Mouse (Mus musculus): ENCODE data around the gene Fat1. TPM values are rescaled to one million over a fixed set of nuclear protein-coding genes. Genes with fewer than 3 reads are reported as not detected.
"Not testable (repeated sequence)": the region's sequence is repeated elsewhere in the genome, so short reads cannot be mapped to it uniquely, and the experiment has no call there.

Fat1 gene
- polyA plus RNA-seq, 1 experiment, result not detected

DNA sequence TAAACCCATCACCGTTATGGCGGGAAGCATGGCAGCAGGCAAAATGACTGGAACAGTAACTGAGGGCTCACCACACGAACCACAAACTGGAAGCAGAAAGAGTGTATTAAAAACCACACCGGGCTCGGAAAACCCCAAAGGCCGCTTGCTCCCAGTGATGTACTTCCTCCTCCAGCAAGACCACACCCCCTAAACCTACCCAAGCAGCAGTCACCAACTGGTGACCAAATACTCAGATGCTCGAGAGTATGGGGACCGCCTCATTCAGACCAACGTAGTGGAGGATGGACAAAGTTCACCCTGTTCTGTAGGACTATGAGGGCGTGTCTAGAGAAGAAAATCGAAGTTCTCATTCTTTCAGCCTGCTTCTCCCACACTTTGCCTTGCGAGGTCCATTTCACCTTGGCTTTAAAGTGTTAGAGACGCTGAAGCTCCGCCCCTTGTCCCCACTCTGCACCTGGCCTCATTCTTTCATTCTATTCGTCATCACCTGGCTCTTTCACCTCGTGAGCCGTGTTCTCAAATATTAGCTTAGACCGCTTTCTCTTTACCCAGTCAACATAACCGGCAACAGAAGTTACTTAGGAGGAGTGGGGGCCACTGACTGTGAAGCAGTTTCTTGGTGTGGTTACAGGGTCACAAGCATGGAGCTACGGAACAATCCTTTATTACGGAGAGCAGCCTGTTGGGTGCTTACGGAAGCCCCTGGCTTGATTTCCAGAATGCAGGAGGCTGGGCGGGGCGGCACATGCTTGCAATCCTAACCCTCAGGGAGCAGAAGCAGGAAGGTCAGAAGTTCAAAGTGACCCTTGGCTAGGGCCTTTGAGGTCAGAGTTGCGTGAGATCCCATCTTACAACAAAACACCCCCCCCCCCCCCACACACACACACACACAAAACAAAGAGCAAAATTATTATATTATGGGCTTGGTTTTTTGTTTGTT lies 128.0 kb downstream of the Fat1 start:
- H3K4me1 ChIP-seq (ENCODE audit: control insufficient read depth, insufficient read depth, low read length), result no peaks in the 10 kb centered on the region
- no peak overlapping the region for H3K27ac ChIP-seq (ENCODE audit: insufficient read depth, low read depth, low read length)
- no peak for TF ChIP-seq CTCF (IDR thresholded peaks at IDR 0.05; ENCODE audit: insufficient read depth, low read depth, low read length)
- TF ChIP-seq POLR2A (IDR thresholded peaks at IDR 0.05; ENCODE audit: insufficient read depth, low read depth, low read length), result no peak
- no peak overlapping the region for H3K4me3 ChIP-seq (ENCODE audit: insufficient read depth, low read depth, low read length)
- WGBS, result 88% methylated on average over 25 of the region's 25 CpGs

DNA sequence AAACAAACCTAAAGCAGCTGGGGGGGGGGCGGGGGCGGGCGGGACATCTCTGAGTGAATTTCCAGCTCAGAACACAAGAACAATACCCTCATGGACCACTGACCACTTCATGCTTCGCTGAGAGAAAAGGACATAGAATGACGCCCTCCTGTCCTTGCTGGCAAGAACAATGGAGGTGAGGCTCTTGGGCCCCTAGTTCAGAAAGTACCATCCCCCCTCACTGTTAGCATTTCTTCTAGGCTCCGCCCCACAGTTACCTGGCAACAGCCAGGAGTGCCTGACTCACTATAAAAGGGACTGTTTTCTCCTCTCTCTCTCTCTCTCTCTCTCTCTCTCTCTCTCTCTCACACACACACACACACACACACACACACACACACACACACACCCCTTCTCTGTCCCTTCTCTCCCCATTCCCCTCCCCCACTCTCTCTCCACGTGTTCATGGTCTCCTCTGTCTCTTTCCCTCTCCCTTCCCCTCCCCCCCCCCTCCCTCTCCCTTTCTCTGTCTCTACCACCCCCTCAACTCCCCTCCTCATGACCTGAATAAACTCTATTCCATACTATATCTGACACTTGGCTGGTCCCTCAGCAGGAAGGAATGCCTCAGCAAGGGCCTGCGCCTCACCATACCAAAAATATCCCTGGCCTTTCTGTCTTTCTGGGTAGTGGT lies 129.1 kb downstream of the Fat1 start:
- TF ChIP-seq POLR2A (IDR thresholded peaks at IDR 0.05; ENCODE audit: insufficient read depth, low read depth, low read length) (no peak), CTCF (IDR thresholded peaks at IDR 0.05; ENCODE audit: insufficient read depth, low read depth, low read length) (no peak)
- no peak overlapping the region for H3K4me3 ChIP-seq (ENCODE audit: insufficient read depth, low read depth, low read length)
- H3K4me1 ChIP-seq (ENCODE audit: control insufficient read depth, insufficient read depth, low read length), result no peaks in the 10 kb centered on the region
- H3K27ac ChIP-seq (ENCODE audit: insufficient read depth, low read depth, low read length), result no peak overlapping the region
- WGBS, result 24% methylated on average over 8 of the region's 8 CpGs

DNA sequence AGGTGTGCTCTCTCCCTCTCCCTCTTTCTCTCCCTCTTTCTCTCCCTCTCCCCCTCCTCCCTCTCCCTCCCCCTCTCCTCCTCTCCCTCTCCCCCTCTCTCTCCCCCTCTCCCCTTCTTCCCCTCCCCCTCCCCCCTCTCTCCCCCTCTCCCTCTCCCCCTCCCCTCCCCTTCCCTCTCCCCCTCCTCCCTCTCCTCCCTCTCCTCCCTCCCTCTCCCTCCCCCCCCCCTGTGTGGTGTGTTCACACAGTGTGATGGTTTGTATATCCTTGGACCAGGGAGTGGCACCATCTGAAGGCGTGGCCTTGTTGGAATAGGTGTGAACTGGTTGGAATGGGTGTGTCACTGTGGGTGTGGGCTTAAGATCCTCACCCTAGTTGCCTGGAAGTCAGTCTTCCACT lies 130.1 kb downstream of the Fat1 start:
- WGBS, result 100% methylated on average over 1 of the region's 1 CpGs
- not testable (repeated sequence) for H3K4me1 ChIP-seq (ENCODE audit: control insufficient read depth, insufficient read depth, low read length); H3K27ac ChIP-seq (ENCODE audit: insufficient read depth, low read depth, low read length); H3K4me3 ChIP-seq (ENCODE audit: insufficient read depth, low read depth, low read length)

DNA sequence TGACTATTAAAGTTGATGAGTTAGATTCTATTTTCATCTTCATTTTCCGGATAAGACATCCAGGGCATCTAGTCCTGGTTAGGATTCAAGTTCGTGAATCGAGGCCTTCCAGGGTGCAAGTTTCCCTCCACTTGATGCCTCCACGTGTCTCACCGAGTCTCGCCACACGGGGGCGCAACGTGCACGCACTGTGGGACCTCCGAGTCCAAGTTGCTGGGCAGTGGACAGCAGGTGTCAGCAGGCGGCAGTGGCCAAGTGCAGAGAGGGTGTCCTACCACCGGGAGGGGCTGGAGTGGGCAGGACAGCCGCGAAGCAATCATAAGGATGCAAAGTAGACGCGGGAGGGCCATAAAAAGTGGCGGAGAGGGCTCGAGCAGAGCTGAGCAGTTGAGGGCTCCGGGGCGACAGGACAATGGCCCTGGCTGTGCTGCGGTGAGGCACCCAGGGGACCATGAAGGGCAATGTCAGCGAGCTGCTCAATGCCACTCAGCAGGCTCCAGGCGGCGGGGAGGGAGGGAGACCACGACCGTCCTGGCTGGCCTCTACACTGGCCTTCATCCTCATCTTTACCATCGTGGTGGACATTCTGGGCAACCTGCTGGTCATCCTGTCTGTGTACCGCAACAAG lies 133.6 kb downstream of the Fat1 start, which contains the start of gene Mtnr1a:
Gene Mtnr1a (plus strand): TSS at position 379 of the 628 bp plus-strand sequence.
- no peak within 1 kb of the TSS for H3K27ac ChIP-seq (ENCODE audit: insufficient read depth, low read depth, low read length)
- WGBS, result 6% methylated on average over 29 of the region's 29 CpGs
- H3K4me3 ChIP-seq (ENCODE audit: insufficient read depth, low read depth, low read length), result peak within 1 kb of the TSS; percentile 31
- no peaks in the 10 kb centered on the region for H3K4me1 ChIP-seq (ENCODE audit: control insufficient read depth, insufficient read depth, low read length)
- TF ChIP-seq CTCF (IDR thresholded peaks at IDR 0.05; ENCODE audit: insufficient read depth, low read depth, low read length) (peak; percentile 96), POLR2A (IDR thresholded peaks at IDR 0.05; ENCODE audit: insufficient read depth, low read depth, low read length) (no peak)

DNA sequence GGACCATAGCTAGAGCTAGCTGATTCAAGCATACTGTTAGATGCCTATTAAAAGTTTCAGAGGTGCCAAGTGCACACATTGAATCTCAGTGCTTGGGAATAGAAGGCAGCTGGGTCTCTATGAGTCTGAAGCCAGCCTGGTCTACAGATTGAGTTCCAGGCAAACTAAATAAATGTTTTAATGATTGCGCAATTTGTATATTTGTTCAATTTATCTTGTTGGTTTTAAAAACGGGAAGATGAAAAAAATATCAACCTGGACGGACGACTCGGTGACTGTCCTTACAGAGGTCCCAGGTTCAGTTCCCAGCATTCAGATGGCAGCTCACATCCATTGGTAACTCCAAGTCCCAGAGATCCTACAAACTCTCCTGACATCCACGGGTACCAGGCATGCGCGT lies 135.7 kb downstream of the Fat1 start:
- TF ChIP-seq CTCF (IDR thresholded peaks at IDR 0.05; ENCODE audit: insufficient read depth, low read depth, low read length) (no peak), POLR2A (IDR thresholded peaks at IDR 0.05; ENCODE audit: insufficient read depth, low read depth, low read length) (no peak)
- WGBS, result 93% methylated on average over 8 of the region's 8 CpGs
- no peak overlapping the region for H3K4me3 ChIP-seq (ENCODE audit: insufficient read depth, low read depth, low read length)
- no peaks in the 10 kb centered on the region for H3K4me1 ChIP-seq (ENCODE audit: control insufficient read depth, insufficient read depth, low read length)
- H3K27ac ChIP-seq (ENCODE audit: insufficient read depth, low read depth, low read length), result no peak overlapping the region

DNA sequence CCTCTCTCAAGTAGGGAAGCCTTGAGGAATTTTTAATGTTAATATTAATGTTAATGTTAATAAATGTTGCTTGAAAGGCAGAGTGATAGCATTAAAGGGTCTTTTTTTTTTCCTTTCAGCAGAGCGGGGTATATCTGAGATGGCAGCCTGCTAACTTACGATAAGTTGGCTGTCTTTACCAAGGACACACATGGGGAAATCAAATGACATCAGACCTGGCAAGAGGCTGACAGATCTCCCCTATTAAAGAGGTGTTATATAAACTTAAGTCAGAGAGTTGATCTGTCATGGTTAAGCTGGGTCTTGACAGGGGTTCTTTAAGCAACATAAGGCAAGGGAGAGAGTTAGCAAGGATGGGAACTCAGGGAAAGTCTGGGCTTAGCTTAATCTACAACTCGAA lies 145.6 kb downstream of the Fat1 start:
- Histone ChIP-seq H3K4me1 (ENCODE audit: control insufficient read depth, insufficient read depth, low read length) (no peaks in the 10 kb centered on the region), H3K4me3 (ENCODE audit: insufficient read depth, low read depth, low read length) (no peak overlapping the region), H3K27ac (ENCODE audit: insufficient read depth, low read depth, low read length) (no peak overlapping the region)
- TF ChIP-seq CTCF (IDR thresholded peaks at IDR 0.05; ENCODE audit: insufficient read depth, low read depth, low read length) (no peak), POLR2A (IDR thresholded peaks at IDR 0.05; ENCODE audit: insufficient read depth, low read depth, low read length) (no peak)
- 90% methylated on average over 3 of the region's 3 CpGs for WGBS

DNA sequence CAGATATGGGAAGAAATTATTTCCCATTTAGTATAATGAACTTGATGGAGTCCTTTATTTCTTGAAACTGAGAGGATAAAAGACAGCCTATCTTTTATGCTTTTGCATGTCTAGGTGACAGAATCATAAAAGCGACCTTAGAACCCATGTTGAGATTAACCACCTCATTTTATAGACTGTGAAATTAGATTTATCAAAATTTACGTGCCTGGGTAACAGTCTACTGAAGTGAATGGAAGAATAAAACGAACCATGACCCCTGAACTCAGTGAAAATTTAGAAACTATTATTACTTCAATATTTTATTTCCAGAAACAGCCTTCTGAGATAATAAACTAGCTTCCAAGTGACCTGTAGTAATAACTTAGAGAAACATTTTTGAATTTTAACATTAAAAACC lies 158.4 kb downstream of the Fat1 start:
- Histone ChIP-seq H3K4me3 (ENCODE audit: insufficient read depth, low read depth, low read length) (no peak overlapping the region), H3K4me1 (ENCODE audit: control insufficient read depth, insufficient read depth, low read length) (no peaks in the 10 kb centered on the region), H3K27ac (ENCODE audit: insufficient read depth, low read depth, low read length) (no peak overlapping the region)
- TF ChIP-seq POLR2A (IDR thresholded peaks at IDR 0.05; ENCODE audit: insufficient read depth, low read depth, low read length), result no peak
- TF ChIP-seq CTCF (IDR thresholded peaks at IDR 0.05; ENCODE audit: insufficient read depth, low read depth, low read length), result no peak
- WGBS, result 90% methylated on average over 3 of the region's 3 CpGs

Other genes starting within 250 kb of the Fat1 start
- gene Mtnr1a, start 133.7 kb downstream of the Fat1 start, polyA plus RNA-seq (2012; ENCODE audit: insufficient read depth, insufficient read length, low replicate concordance, missing spikeins), result not detected in 2 replicates

All from olfactory bulb, adult 2 months (tissue).